In the genomic region with DNA sequence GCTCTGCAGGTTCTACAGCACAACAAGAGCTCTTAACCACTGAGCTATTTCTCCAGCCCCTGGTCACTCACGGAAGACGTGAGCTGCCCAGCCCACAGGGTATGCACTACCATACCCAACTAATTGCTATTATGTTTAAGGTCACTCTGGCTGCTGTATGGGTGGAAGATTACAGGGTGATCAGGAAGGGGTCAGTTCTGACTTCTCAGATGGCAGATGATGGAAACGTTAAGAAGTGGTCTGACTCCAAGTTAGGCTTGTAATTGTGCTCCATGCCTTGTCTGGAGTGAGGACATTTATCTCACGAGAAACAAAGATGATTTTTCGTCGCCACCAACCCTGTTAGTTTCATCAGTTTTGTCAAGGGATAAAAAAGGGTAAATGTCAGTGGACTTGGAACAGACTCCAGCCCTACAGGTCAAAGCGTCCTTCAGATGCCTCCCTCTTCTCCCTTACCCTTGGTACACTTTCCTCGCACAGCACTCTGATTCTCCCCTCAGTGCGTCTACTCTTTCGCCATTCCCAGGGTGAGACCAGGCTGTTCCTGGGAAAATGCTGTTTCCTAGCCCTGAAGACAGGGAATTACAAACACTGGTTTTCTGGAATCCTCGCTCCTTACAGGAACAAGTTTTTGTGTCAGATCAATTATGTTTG, we compare ENCODE assay signal across 8 mouse cellular contexts. TPM values are rescaled to one million over a fixed set of nuclear protein-coding genes. Genes with fewer than 3 reads are reported as not detected.
DNase-seq lines count a peak whose midpoint lies in the region; ATAC-seq and TF ChIP-seq lines count a peak whose summit lies in the region.

No protein-coding gene starts in this region.

- peaks cover 8% of the 10 kb centered on the region for H3K4me1 ChIP-seq in liver, adult 2 months (ENCODE audit: control insufficient read depth, insufficient read depth, low read length)
- peaks cover 15% of the 10 kb centered on the region for H3K4me1 ChIP-seq in hindbrain, embryonic 15.5 days (replicated peaks)
- peaks cover 12% of the 10 kb centered on the region; the same call in 1 of the 2 replicates for H3K4me1 ChIP-seq in midbrain, embryonic 15.5 days

- 0 out of 2 replicates have a peak overlapping the region, but pooled peaks have one; percentile 9 for H3K27ac ChIP-seq in liver, adult 2 months (replicated peaks; ENCODE audit: insufficient read depth, low read depth, low read length)
- peak overlapping the region; percentile 23; the same call in 1 of the 2 replicates for H3K27ac ChIP-seq in hindbrain, embryonic 15.5 days (replicated peaks)
- H3K27ac ChIP-seq in midbrain, embryonic 15.5 days = peak overlapping the region; percentile 72; the same call in 1 of the 2 replicates

- ATAC-seq in hindbrain, embryonic 15.5 days (ENCODE audit: low FRiP score, low read depth) = peak; percentile 10; the same call in 1 of the 2 replicates
- peak; percentile 28; the same call in 1 of the 2 replicates for ATAC-seq in midbrain, embryonic 15.5 days (replicated peaks)
- ATAC-seq in activated CD4-positive, CD25-positive, alpha-beta regulatory T cell, adult 4 months = no peak

- H3K9me3 ChIP-seq in hindbrain, embryonic 15.5 days = no peaks in the 10 kb centered on the region
- no peaks in the 10 kb centered on the region for H3K9me3 ChIP-seq in midbrain, embryonic 15.5 days

- peaks cover 9% of the 10 kb centered on the region for H3K36me3 ChIP-seq in liver, adult 2 months (ENCODE audit: control insufficient read depth, insufficient read depth, low read length)
- peaks cover 17% of the 10 kb centered on the region for H3K36me3 ChIP-seq in hindbrain, embryonic 15.5 days
- H3K36me3 ChIP-seq in midbrain, embryonic 15.5 days (replicated peaks) = peaks cover 4% of the 10 kb centered on the region; the same call in 1 of the 2 replicates

- H3K9ac ChIP-seq in liver, adult 2 months (ENCODE audit: low read depth, low read length) = peak overlapping the region; percentile 32; the same call in 1 of the 2 replicates
- peak overlapping the region; percentile 12; the same call in 1 of the 2 replicates for H3K9ac ChIP-seq in hindbrain, embryonic 15.5 days
- peak overlapping the region; percentile 83; the same call in 1 of the 2 replicates for H3K9ac ChIP-seq in midbrain, embryonic 15.5 days

- no peak for TF ChIP-seq POLR2A in liver, adult 2 months (IDR thresholded peaks at IDR 0.05; ENCODE audit: extremely low read depth, insufficient read depth, low read length)

- no peaks in the 10 kb centered on the region for H3K79me2 ChIP-seq in liver, adult 2 months (ENCODE audit: control insufficient read depth, insufficient read depth, low read length)

- no peaks in the 10 kb centered on the region for H3K27me3 ChIP-seq in liver, adult 2 months (ENCODE audit: control insufficient read depth, insufficient read depth, low read length)
- no peaks in the 10 kb centered on the region for H3K27me3 ChIP-seq in hindbrain, embryonic 15.5 days
- H3K27me3 ChIP-seq in midbrain, embryonic 15.5 days (replicated peaks) = no peaks in the 10 kb centered on the region

- H3K4me3 ChIP-seq in liver, adult 2 months (ENCODE audit: insufficient read depth, low read depth, low read length) = 0 out of 2 replicates have a peak overlapping the region, but pooled peaks have one; percentile 78
- H3K4me3 ChIP-seq in hindbrain, embryonic 15.5 days = peak overlapping the region; percentile 77
- H3K4me3 ChIP-seq in midbrain, embryonic 15.5 days = peak overlapping the region; percentile 90

- TF ChIP-seq CTCF in liver, adult 2 months (IDR thresholded peaks at IDR 0.05; ENCODE audit: low read depth, low read length) = no peak

- peak overlapping the region; percentile 60 for H3K4me2 ChIP-seq in hindbrain, embryonic 15.5 days
- peak overlapping the region; percentile 77 for H3K4me2 ChIP-seq in midbrain, embryonic 15.5 days

- no peak for DNase-seq in liver, adult 2 months (ENCODE audit: extremely low read depth, low read depth, low spot score)
- DNase-seq in liver = no peak
- DNase-seq in embryo, embryonic 9.5 days (ENCODE audit: extremely low spot score) = peak; percentile 8
- no peak for DNase-seq in spleen, postnatal 14 days (ENCODE audit: low spot score in 2 of 2)
- DNase-seq in layer of hippocampus, postnatal 10 days (ENCODE audit: low spot score in 2 of 2) = no peak

- 21% methylated on average over 11 of the region's 11 CpGs for WGBS in liver, adult 2 months
- WGBS in hindbrain, embryonic 15.5 days = 20% methylated on average over 11 of the region's 11 CpGs
- 15% methylated on average over 11 of the region's 11 CpGs for WGBS in midbrain, embryonic 15.5 days

RNA-seq across cellular contexts. Expression of a gene that starts 0.6 kb away (rescaled TPM):
- total RNA-seq in liver, adult 2 months (2014; rRNA removed) = 17.7 and 23.6 TPM in 2 replicates
- 5.8 and 7.5 TPM in 2 replicates for polyA plus RNA-seq in liver, adult 2 months (2012; rRNA removed)
- polyA plus RNA-seq in hindbrain, embryonic 15.5 days (2015; fragmentation: Nextera tagmentation; extraction: Ambion mirVana) = 29.3 and 33.0 TPM in 2 replicates
- polyA plus RNA-seq in midbrain, embryonic 15.5 days (2015; fragmentation: Nextera tagmentation; extraction: Ambion mirVana) = 27.3 and 28.2 TPM in 2 replicates
- polyA plus RNA-seq in activated CD4-positive, CD25-positive, alpha-beta regulatory T cell, adult 4 months (2017; shearing (Covaris generic)) = 100 to 1,000 TPM; 115 to 117 TPM
- total RNA-seq in layer of hippocampus, postnatal 10 days (2021) = 10 to 100 TPM; 16.3 to 17.5 TPM

Comparison
In these comparisons a context has a peak if more than half of its experiments do, and no peak if none do; other contexts are left out.
1. H3K27ac ChIP-seq: peak in every context shown above with its lines; median percentile 72 in midbrain, embryonic 15.5 days; 23 in hindbrain, embryonic 15.5 days; 9 in liver, adult 2 months.
2. H3K9ac ChIP-seq: peak in every context shown above with its lines; median percentile 83 in midbrain, embryonic 15.5 days; 32 in liver, adult 2 months; 12 in hindbrain, embryonic 15.5 days.